Mouse (Mus musculus): ENCODE measurements around the gene Luc7l2.

Gene Luc7l2

GRCm38 (mm10) chr6:38650263-38650937 is 99.3 kb downstream of the Luc7l2 start:
- DNase-seq (ENCODE audit: low spot score in 2 of 2), result peak; percentile 23 to 48
